Mouse (Mus musculus): ENCODE results near the gene Snapc2. TPM values are rescaled to one million over a fixed set of nuclear protein-coding genes. Genes with fewer than 3 reads are reported as not detected.
"Not testable (repeated sequence)": the region's sequence is repeated elsewhere in the genome, so short reads cannot be mapped to it uniquely, and the experiment has no call there.

Snapc2 gene
- polyA plus RNA-seq, 1 experiment from 2014 or later: 63.8 TPM

GRCm38 (mm10) chr8:4239193-4239890, 13.5 kb upstream of the Snapc2 start:
- WGBS: 14% methylated on average over 19 of the region's 19 CpGs
- ATAC-seq: peak; percentile 28

GRCm38 (mm10) chr8:4245061-4245460, 7.8 kb upstream of the Snapc2 start:
- no peak overlapping the region for H3K27ac ChIP-seq
- H3K27me3 ChIP-seq: peaks cover 4% of the 10 kb centered on the region; the same call in 1 of the 2 replicates
- H3K9ac ChIP-seq: no peak overlapping the region
- H3K4me1 ChIP-seq: peaks cover 24% of the 10 kb centered on the region
- no peaks in the 10 kb centered on the region for H3K9me3 ChIP-seq (replicated peaks)
- 97% methylated on average over 5 of the region's 5 CpGs for WGBS
- no peak for ATAC-seq
- peaks cover 90% of the 10 kb centered on the region for H3K36me3 ChIP-seq (ENCODE audit: poor library complexity, severe bottlenecking)
- no peak overlapping the region for H3K4me3 ChIP-seq
- no peak overlapping the region for H3K4me2 ChIP-seq

More at GRCm38 (mm10) chr8:4239193-4239890, 13.5 kb upstream of the Snapc2 start:
- peak overlapping the region; percentile 83 for H3K27ac ChIP-seq
- no peaks in the 10 kb centered on the region for H3K9me3 ChIP-seq (replicated peaks)
- peak overlapping the region; percentile 89 for H3K4me2 ChIP-seq
- H3K27me3 ChIP-seq: no peaks in the 10 kb centered on the region
- peaks cover 34% of the 10 kb centered on the region for H3K4me1 ChIP-seq
- H3K9ac ChIP-seq: peak overlapping the region; percentile 75
- peak overlapping the region; percentile 69 for H3K4me3 ChIP-seq
- H3K36me3 ChIP-seq (ENCODE audit: poor library complexity, severe bottlenecking): peaks cover 36% of the 10 kb centered on the region

DNA sequence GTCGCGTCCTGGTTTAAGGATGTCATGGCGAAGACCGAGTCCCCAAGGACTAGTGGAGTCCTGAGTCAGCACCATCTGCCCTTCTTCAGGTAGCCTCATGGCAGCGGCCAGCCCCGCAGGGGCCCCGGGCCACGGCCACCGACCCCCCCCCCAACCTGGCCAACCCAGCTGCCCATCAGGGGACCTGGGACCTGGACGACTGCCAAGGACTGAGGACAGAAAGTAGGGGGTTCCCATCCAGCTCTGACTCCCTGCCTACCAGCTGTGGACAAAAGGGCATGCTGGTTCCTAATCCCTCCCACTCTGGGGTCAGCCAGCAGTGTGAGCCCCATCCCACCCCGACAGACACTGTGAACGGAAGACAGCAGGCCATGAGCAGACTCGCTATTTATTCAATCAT, 7.1 kb upstream of the Snapc2 start:
- Histone ChIP-seq H3K9me3 (replicated peaks) (no peaks in the 10 kb centered on the region), H3K27me3 (peaks cover 4% of the 10 kb centered on the region; the same call in 1 of the 2 replicates), H3K4me3 (no peak overlapping the region), H3K9ac (no peak overlapping the region), H3K4me1 (peaks cover 24% of the 10 kb centered on the region), H3K27ac (no peak overlapping the region), H3K4me2 (no peak overlapping the region), H3K36me3 (ENCODE audit: poor library complexity, severe bottlenecking) (peaks cover 87% of the 10 kb centered on the region)
- ATAC-seq: no peak
- 93% methylated on average over 12 of the region's 13 CpGs for WGBS

- Histone ChIP-seq H3K4me1 (peaks cover 14% of the 10 kb centered on the region), H3K9ac (no peak overlapping the region), H3K4me3 (no peak overlapping the region), H3K27me3 (peaks cover 4% of the 10 kb centered on the region; the same call in 1 of the 2 replicates), H3K27ac (no peak overlapping the region), H3K36me3 (ENCODE audit: poor library complexity, severe bottlenecking) (peaks cover 77% of the 10 kb centered on the region), H3K9me3 (replicated peaks) (no peaks in the 10 kb centered on the region), H3K4me2 (no peak overlapping the region)
- WGBS: 91% methylated on average over 8 of the region's 8 CpGs
- no peak for ATAC-seq
These were observed 5.6 kb upstream of the Snapc2 start for GRCm38 (mm10) chr8:4247241-4247640.

GRCm38 (mm10) chr8:4247951-4248540, 4.8 kb upstream of the Snapc2 start, which contains the start of gene Tgfbr3l:
Gene Tgfbr3l (plus strand): TSS chr8:4248214.
- H3K4me2 ChIP-seq: no peak within 1 kb of the TSS
- H3K4me1 ChIP-seq: peaks cover 18% of the 10 kb centered on the region
- peak within 1 kb of the TSS; percentile 51 for H3K9ac ChIP-seq
- H3K4me3 ChIP-seq: no peak within 1 kb of the TSS
- H3K27ac ChIP-seq: no peak within 1 kb of the TSS
- 85% methylated on average over 15 of the region's 15 CpGs for WGBS
- H3K27me3 ChIP-seq: peaks cover 4% of the 10 kb centered on the region; the same call in 1 of the 2 replicates
- H3K36me3 ChIP-seq (ENCODE audit: poor library complexity, severe bottlenecking): peaks cover 69% of the 10 kb centered on the region
- no peaks in the 10 kb centered on the region for H3K9me3 ChIP-seq (replicated peaks)
- no peak for ATAC-seq

DNA sequence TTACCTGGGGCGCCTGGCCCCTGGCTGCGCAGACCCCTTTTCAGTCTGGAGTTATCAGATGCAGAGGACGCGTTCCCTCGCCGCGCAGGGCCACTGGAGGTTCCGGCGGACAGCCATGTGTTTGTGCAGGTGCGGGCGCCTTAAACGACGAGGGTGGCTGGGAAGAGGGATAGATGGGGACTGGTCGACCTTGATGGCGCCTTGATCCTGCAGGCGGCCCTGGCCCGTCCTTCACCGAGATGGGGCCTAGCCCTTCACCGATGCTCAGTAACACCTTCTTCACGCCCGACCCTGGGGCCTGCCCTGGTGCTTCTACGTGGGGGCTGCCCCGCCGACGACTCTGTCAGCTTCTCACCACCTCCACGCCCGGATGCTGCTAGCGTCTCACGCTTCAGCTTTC, 3.7 kb upstream of the Snapc2 start:
- Histone ChIP-seq H3K9me3 (replicated peaks) (no peaks in the 10 kb centered on the region), H3K36me3 (ENCODE audit: poor library complexity, severe bottlenecking) (peaks cover 57% of the 10 kb centered on the region), H3K4me3 (no peak overlapping the region), H3K4me1 (peaks cover 26% of the 10 kb centered on the region), H3K27ac (no peak overlapping the region), H3K4me2 (no peak overlapping the region), H3K9ac (peak overlapping the region; percentile 51), H3K27me3 (peaks cover 4% of the 10 kb centered on the region; the same call in 1 of the 2 replicates)
- no peak for ATAC-seq
- 19% methylated on average over 29 of the region's 29 CpGs for WGBS

DNA sequence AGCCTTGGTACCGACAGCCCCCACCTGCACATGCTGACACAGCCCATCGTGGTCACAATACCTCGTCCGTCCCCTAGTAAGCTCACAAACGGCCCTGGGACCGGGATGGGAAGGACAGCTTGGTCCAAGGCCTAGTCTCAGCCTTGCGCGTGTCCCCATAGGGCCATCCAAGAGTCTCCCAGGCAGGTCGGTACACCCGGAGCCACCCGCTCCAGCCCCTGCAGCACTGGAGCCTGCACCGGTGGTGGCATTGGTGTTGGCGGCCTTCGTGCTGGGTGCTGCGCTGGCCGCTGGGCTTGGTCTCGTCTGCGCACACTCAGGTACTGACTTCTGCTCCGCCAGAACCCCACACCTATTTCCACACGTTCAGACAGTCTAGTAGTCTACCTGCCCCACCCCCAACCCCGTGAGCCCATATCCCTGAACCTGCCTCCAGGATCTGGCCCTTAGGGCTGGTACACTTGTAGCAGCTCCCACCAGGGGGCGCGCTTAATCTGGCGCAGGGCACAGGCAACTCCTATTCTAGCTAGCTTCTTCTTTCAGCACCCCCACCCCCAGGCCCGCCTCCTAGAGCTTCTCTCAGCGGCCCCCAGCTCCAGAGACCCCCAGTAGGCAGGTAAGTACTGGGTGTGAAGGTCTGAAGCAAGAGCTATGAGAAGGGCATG, 2.4 kb upstream of the Snapc2 start:
- Histone ChIP-seq H3K4me3 (no peak overlapping the region), H3K4me1 (peaks cover 28% of the 10 kb centered on the region), H3K27me3 (peaks cover 4% of the 10 kb centered on the region; the same call in 1 of the 2 replicates), H3K9ac (no peak overlapping the region), H3K27ac (no peak overlapping the region), H3K9me3 (replicated peaks) (no peaks in the 10 kb centered on the region), H3K4me2 (no peak overlapping the region), H3K36me3 (ENCODE audit: poor library complexity, severe bottlenecking) (peaks cover 56% of the 10 kb centered on the region)
- 31% methylated on average over 26 of the region's 26 CpGs for WGBS
- ATAC-seq: peak; percentile 34

DNA sequence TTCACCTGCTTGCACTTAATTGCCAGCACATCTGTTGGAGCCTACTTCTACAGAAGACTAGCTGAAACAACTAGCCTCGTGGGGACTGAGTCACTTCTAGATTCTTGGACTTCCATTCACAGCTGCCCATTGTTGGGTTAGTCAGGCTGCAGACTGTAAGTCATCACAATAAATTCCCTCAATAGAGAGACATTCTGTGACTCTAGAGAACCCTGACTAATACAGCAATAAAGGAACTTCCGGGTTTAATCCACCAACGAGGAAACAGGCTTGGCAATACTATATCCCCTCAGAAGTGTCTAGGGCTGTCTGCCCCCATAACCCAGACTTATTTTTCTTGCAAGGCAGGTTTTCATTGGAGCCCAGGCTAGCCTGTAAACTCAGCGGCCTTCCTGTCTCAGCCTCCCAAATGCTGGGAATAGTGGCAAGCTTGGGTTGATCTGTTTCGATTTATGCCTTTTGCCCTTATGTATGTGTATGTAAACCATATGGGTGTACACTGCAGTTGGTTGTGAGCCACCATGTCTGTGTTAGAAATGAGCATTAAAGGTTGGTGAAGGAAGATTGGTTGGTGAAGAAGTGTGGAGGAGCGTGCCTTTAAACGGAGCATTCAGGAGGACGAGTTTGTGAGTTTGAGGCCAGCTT, 642 bp upstream of the Snapc2 start:
- 46% methylated on average over 8 of the region's 8 CpGs for WGBS

DNA sequence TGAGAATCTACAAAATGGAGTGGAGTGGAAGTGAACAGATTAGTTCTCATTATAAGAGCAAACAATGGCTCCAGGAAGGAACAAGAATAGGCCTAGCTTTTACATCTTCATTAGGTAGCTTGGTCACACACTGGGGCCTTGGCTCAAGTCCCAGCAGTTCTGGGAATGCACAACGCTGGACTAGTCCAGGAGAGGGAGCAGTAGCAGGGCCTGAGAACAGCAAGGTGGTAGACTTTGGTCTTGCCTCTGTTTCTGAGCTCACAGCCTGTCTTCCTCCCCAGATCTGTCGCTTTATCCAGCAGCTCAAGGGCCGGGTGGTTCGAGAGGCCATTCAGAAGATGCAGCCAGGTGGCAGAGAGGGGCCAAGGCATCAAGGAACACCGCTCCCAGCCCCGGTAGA, 1.1 kb downstream of the Snapc2 start:
- ATAC-seq: no peak
- peak overlapping the region; percentile 93 for H3K27ac ChIP-seq
- WGBS: 53% methylated on average over 6 of the region's 6 CpGs
- peak overlapping the region; percentile 89 for H3K9ac ChIP-seq
- H3K9me3 ChIP-seq (replicated peaks): no peaks in the 10 kb centered on the region
- peak overlapping the region; percentile 89 for H3K4me3 ChIP-seq
- H3K4me1 ChIP-seq: peaks cover 49% of the 10 kb centered on the region
- peaks cover 42% of the 10 kb centered on the region for H3K36me3 ChIP-seq (ENCODE audit: poor library complexity, severe bottlenecking)
- H3K4me2 ChIP-seq: peak overlapping the region; percentile 69
- H3K27me3 ChIP-seq: peaks cover 3% of the 10 kb centered on the region; the same call in 1 of the 2 replicates

More for the DNA sequence above, 642 bp upstream of the Snapc2 start:
- peaks cover 56% of the 10 kb centered on the region for H3K36me3 ChIP-seq (ENCODE audit: poor library complexity, severe bottlenecking)
- ATAC-seq: no peak
- H3K4me1 ChIP-seq: peaks cover 41% of the 10 kb centered on the region
- no peaks in the 10 kb centered on the region for H3K9me3 ChIP-seq (replicated peaks)
- H3K27ac ChIP-seq: peak overlapping the region; percentile 93; the same call in 1 of the 2 replicates
- H3K9ac ChIP-seq: peak overlapping the region; percentile 89
- peak overlapping the region; percentile 89 for H3K4me3 ChIP-seq
- H3K27me3 ChIP-seq: peaks cover 4% of the 10 kb centered on the region; the same call in 1 of the 2 replicates
- H3K4me2 ChIP-seq: peak overlapping the region; percentile 69

DNA sequence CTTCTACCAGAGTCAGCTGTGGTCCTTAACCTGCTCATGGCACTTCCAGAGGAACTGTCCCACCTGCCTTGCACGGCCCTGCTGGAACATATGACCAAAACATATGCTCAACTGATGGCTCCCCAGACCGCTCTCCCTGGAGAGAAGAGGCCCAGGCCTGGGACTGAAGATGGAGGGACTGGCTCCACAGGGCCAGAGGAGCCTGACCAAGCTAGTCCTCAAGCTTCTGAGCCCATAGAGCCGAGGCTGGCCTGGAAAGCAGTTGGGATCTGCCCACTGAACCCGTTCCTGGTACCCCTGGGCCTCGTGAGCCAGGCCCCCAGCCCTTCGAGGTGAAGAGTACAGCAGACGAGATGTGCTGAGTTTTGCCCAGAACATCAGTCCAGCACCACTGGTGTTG, 2.6 kb downstream of the Snapc2 start:
- H3K4me2 ChIP-seq; H3K9ac ChIP-seq; ATAC-seq; H3K4me3 ChIP-seq; H3K9me3 ChIP-seq (replicated peaks); H3K27ac ChIP-seq; H3K27me3 ChIP-seq: not testable (repeated sequence)
- 89% methylated on average over 7 of the region's 7 CpGs for WGBS
- Histone ChIP-seq H3K4me1 (peaks cover 43% of the 10 kb centered on the region), H3K36me3 (ENCODE audit: poor library complexity, severe bottlenecking) (peaks cover 40% of the 10 kb centered on the region)

GRCm38 (mm10) chr8:4256911-4257310, 4.0 kb downstream of the Snapc2 start:
- H3K9ac ChIP-seq: peak overlapping the region; percentile 96
- ATAC-seq: no peak
- 56% methylated on average over 4 of the region's 4 CpGs for WGBS
- H3K27me3 ChIP-seq: no peaks in the 10 kb centered on the region
- peak overlapping the region; percentile 97 for H3K27ac ChIP-seq
- no peaks in the 10 kb centered on the region for H3K9me3 ChIP-seq (replicated peaks)
- H3K36me3 ChIP-seq (ENCODE audit: poor library complexity, severe bottlenecking): peaks cover 54% of the 10 kb centered on the region
- H3K4me2 ChIP-seq: peak overlapping the region; percentile 75
- peaks cover 40% of the 10 kb centered on the region for H3K4me1 ChIP-seq
- peak overlapping the region; percentile 90 for H3K4me3 ChIP-seq
